Mouse (Mus musculus): ENCODE data around the gene Haus3. TPM values are rescaled to one million over a fixed set of nuclear protein-coding genes. Genes with fewer than 3 reads are reported as not detected.

Gene Haus3
- total RNA-seq, 2 experiments from 2014 or later, result 5.1 to 5.9 TPM

GRCm38 (mm10) chr5:34189521-34189920 lies 20.2 kb upstream of the Haus3 start:
- intact Hi-C loops (cut with DNase I), result no loop called here
- no peak for DNase-seq (ENCODE audit: extremely low spot score in 1 of 2, low spot score in 2 of 2)

DNA sequence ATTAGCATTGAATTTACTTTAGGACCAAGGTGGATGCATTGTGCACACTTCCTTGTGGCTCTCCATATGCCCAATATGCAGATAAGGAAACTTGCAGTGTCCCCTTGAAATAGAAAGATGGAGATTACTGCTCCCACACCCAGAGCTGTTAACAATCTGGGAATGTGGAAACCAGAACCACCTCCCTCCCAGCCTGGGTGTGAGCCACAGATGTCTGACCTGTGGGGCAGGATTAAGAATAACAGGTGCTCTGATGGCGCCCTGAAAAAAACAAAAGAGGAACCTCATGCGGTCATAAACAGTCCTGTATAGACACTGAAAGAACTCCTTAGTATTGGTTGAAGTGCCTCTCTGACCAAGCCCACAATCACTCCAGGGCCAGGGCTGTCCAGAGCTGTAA lies 19.5 kb upstream of the Haus3 start:
- intact Hi-C loops (cut with DNase I), result no loop called here
- no peak for DNase-seq (ENCODE audit: extremely low spot score in 1 of 2, low spot score in 2 of 2)

DNA sequence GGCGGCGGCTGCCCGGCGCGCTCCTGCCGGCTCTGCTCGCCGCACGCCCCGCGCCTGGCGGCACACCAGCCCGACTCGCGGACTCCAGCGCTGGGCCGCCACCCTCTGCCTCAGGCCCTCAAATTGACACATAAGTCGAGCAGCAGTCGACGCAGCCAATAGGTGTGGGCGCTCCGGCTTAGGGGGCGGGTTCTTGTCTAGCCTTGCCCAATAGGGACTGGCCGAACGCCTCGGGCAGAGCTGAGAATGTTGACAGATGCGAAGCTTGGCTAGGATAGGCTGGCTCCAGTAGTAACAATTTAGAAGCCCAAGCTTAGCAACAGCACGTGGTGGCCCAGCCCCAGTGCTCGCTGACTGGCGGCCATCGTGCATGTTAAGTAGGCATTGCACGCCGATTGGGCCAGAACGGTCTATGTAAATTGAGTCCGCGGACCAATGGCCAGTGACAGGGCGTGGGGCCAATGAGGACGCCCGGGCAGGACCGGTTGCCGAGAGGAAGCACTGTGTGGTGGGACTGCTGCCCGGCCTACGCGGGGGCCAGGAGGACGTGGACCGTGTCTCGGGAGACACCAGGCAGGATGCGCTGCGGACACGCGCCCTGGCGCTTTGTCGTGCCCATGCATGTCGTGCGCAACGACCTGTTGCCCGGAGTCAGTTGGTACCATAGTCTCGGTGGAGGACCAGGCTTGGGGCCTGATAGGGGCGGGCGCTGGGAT lies 18.4 kb upstream of the Haus3 start, which contains the start of gene Mxd4:
Gene Mxd4 (minus strand): TSS at position 120 of the 716 bp plus-strand sequence.
- peak; percentile 99 to 100 for DNase-seq (ENCODE audit: extremely low spot score in 1 of 2, low spot score in 2 of 2)
- intact Hi-C loops (cut with DNase I), result no loop called here

- intact Hi-C loops (cut with DNase I), result no loop called here
- peak in 1 of 2 experiments; percentile 81 for DNase-seq (ENCODE audit: extremely low spot score in 1 of 2, low spot score in 2 of 2)
Measured at GRCm38 (mm10) chr5:34186961-34187391, 17.6 kb upstream of the Haus3 start.

DNA sequence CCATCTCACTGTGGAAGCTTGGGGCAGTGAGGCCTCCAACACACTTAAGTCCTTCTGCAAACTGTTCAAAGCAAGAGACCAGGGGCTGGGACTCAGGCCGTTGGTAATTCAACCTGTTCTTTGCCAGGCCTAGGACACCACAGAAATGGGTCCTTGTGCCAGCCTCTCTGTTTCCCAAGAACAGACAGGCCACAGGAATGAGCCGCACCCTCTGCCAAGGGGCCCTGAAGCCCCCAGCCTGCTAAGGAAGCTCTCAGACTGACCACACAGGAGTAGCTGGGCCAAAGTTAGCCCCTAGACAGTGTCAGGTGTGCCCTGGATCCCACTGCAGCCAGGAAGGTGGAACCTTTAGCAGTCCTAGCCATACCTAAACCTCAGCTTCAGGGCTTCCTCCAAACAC lies 17.1 kb upstream of the Haus3 start:
- intact Hi-C loops (cut with DNase I), result no loop called here
- no peak for DNase-seq (ENCODE audit: extremely low spot score in 1 of 2, low spot score in 2 of 2)

GRCm38 (mm10) chr5:34185791-34186190 lies 16.5 kb upstream of the Haus3 start:
- intact Hi-C loops (cut with DNase I), result no loop called here
- no peak for DNase-seq (ENCODE audit: extremely low spot score in 1 of 2, low spot score in 2 of 2)

GRCm38 (mm10) chr5:34185051-34185580 lies 15.8 kb upstream of the Haus3 start:
- intact Hi-C loops (cut with DNase I), result no loop called here
- DNase-seq (ENCODE audit: extremely low spot score in 1 of 2, low spot score in 2 of 2), result no peak

- no peak for DNase-seq (ENCODE audit: extremely low spot score in 1 of 2, low spot score in 2 of 2)
- intact Hi-C loops (cut with DNase I), result no loop called here
Measured at GRCm38 (mm10) chr5:34183976-34184375, 14.6 kb upstream of the Haus3 start.

GRCm38 (mm10) chr5:34183156-34183880 lies 14.0 kb upstream of the Haus3 start:
- intact Hi-C loops (cut with DNase I), result no loop called here

GRCm38 (mm10) chr5:34182486-34182885 lies 13.2 kb upstream of the Haus3 start:
- intact Hi-C loops (cut with DNase I), result no loop called here

More at GRCm38 (mm10) chr5:34183156-34183880, 14.0 kb upstream of the Haus3 start:
- peak in 1 of 2 experiments; percentile 72 for DNase-seq (ENCODE audit: extremely low spot score in 1 of 2, low spot score in 2 of 2)

DNA sequence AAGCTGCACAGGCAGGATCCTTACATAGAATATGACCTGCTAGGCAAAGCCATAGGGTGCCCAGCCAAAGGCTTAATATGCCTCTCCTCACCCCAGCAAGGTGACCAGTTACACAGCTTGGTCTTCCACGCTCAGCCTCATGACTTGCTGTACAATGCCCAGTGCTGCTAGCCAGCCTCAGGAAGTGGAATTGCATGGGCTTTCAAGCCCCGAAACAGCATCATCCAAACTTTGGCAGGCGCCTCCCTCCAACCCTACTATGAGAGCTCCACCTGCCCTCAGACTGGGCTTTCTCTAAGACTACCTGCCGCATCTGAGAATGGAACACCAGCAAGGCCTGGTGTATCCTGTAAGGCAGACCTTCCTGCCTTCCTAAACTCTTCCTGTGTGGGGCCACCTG lies 8.5 kb upstream of the Haus3 start:
- intact Hi-C loops (cut with DNase I), result no loop called here
- DNase-seq (ENCODE audit: extremely low spot score in 1 of 2, low spot score in 2 of 2), result no peak

More at GRCm38 (mm10) chr5:34182486-34182885, 13.2 kb upstream of the Haus3 start:
- no peak for DNase-seq (ENCODE audit: extremely low spot score in 1 of 2, low spot score in 2 of 2)

- intact Hi-C loops (cut with DNase I), result no loop called here
- DNase-seq (ENCODE audit: extremely low spot score in 1 of 2, low spot score in 2 of 2), result no peak
Measured at GRCm38 (mm10) chr5:34177091-34177490, 7.8 kb upstream of the Haus3 start.

GRCm38 (mm10) chr5:34176691-34177090 lies 7.4 kb upstream of the Haus3 start:
- no peak for DNase-seq (ENCODE audit: extremely low spot score in 1 of 2, low spot score in 2 of 2)
- intact Hi-C loops (cut with DNase I), result no loop called here

DNA sequence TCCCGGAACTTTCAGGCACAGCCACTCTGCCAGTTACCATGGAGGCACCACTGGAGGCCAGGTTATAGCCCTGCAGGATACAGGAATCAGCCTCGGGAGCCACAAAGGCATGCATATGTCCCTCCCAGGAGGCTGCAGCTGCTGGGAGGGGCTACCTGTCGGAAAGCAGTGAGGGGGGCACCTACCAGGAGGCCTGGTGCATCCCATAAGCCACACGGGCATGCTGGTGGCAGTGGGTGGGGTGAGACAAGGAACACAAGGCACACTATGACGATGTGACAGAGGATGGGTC lies 6.0 kb upstream of the Haus3 start:
- intact Hi-C loops (cut with DNase I), result no loop called here
- no peak for DNase-seq (ENCODE audit: extremely low spot score in 1 of 2, low spot score in 2 of 2)

GRCm38 (mm10) chr5:34174550-34175402 lies 5.4 kb upstream of the Haus3 start:
- intact Hi-C loops (cut with DNase I), result no loop called here
- peak in 1 of 2 experiments; percentile 0 for DNase-seq (ENCODE audit: extremely low spot score in 1 of 2, low spot score in 2 of 2)

DNA sequence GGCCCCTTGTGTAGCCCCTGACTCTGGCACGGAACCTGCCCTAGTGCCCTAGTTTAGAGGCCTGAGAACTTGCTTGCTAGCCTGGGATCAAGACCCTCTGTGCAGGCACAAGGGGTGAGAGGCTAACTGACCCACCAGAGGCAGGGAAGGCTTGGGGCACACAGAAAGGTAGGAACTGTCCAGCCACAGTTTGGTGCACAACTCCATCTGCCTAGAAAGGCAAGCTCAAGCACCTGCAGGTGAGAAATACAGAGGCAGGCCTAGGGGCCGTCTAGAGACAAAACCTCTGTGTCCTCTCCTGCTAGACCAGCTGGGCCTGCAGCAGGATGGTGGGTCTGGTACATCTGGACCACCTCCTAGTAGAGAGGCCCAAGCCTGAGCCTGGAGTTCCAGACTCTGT lies 4.7 kb upstream of the Haus3 start:
- peak in 1 of 2 experiments; percentile 0 for DNase-seq (ENCODE audit: extremely low spot score in 1 of 2, low spot score in 2 of 2)

DNA sequence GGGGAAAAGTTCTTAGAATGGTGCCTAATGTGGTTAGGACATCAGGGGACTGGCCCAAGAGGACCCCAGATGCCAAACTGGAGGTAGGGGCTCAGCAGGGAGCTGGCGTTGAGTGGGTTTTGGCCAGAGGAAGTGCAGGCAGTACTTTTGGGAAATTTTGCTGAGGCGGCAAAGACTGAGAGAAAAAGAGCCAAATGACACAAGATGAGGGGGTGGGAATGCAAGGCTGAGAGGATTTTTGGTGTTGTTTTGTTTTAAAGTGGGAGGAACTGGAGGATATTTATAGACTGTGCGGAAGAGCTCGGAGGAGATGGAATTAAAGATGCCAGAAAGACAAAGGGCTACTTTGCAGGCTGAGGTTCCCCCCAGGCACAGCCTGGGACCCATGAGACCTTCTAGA lies 1.4 kb upstream of the Haus3 start:
- intact Hi-C loops (cut with DNase I), result no loop called here
- DNase-seq (ENCODE audit: extremely low spot score in 1 of 2, low spot score in 2 of 2), result peak in 1 of 2 experiments; percentile 65

More for the DNA sequence above, 4.7 kb upstream of the Haus3 start:
- intact Hi-C loops (cut with DNase I), result no loop called here

GRCm38 (mm10) chr5:34169954-34170353 lies 627 bp upstream of the Haus3 start:
- intact Hi-C loops (cut with DNase I), result no loop called here
- DNase-seq (ENCODE audit: extremely low spot score in 1 of 2, low spot score in 2 of 2), result no peak

DNA sequence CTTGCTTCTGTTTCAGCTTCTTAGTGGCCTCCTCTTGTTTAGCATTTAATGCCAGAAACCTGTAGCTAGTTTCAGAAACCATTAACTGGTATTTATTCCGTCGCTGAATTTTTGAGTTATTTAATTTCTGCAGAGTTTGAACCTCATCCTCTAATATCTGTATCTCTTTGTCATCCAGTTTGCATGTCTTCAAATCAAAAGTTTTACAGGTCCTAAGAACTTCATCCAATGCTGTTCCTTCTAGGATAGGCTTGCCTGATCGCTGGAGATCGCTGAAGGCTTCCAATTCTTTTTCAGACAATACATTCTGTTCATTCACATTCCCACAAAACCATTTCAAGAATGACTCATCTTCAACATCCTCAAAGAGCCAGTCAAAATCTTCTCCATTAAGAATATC lies 1.5 kb downstream of the Haus3 start:
- intact Hi-C loops (cut with DNase I), result no loop called here
- DNase-seq (ENCODE audit: extremely low spot score in 1 of 2, low spot score in 2 of 2), result no peak
